Mouse (Mus musculus) intestine, embryonic 16.5 days (tissue): ENCODE results near the gene P4ha2. TPM values are rescaled to one million over a fixed set of nuclear protein-coding genes. Genes with fewer than 3 reads are reported as not detected.

Experiments used
- ATAC-seq: fragments of 200-750 bp; cut with Nextera tagmentation; 2 replicates; pipeline ENCODE4 v1.8.0; 2017; ENCODE audit warnings: moderate TSS enrichment, moderate library complexity
- H3K27ac ChIP-seq: fragments of 300-500 bp; sonication (generic); 2 replicates; pipeline ENCODE4 v1.5.1; 2014; ENCODE audit warnings: mild to moderate bottlenecking, low read length
- H3K27me3 ChIP-seq: fragments of 300-500 bp; sonication (generic); replicated peaks from 2 replicates; pipeline ENCODE4 v1.6.1; 2014; ENCODE audit warnings: low read length, control low read depth, mixed read lengths; ENCODE audit not compliant: control insufficient read depth, insufficient read depth
- H3K36me3 ChIP-seq: fragments of 300-500 bp; sonication (generic); 2 replicates; pipeline ENCODE4 v1.6.1; 2014; ENCODE audit warnings: low read length, control low read depth; ENCODE audit not compliant: control insufficient read depth, insufficient read depth
- H3K4me1 ChIP-seq: fragments of 300-500 bp; sonication (generic); 2 replicates; pipeline ENCODE4 v1.6.1; 2014; ENCODE audit warnings: low read length, control low read depth, mixed read lengths; ENCODE audit not compliant: control insufficient read depth, insufficient read depth
- H3K4me2 ChIP-seq: fragments of 300-500 bp; sonication (generic); 2 replicates; pipeline ENCODE4 v1.6.1; 2014; ENCODE audit warnings: low read depth, low read length, control low read depth
- H3K4me3 ChIP-seq: fragments of 300-500 bp; sonication (generic); 2 replicates; pipeline ENCODE4 v1.5.1; 2014; ENCODE audit warnings: mild to moderate bottlenecking, low read length
- H3K9ac ChIP-seq: fragments of 300-500 bp; sonication (generic); 2 replicates; pipeline ENCODE4 v1.6.1; 2014; ENCODE audit warnings: low read depth, low read length
- H3K9me3 ChIP-seq: fragments of 300-500 bp; sonication (generic); 2 replicates; pipeline ENCODE4 v1.6.1; 2016; ENCODE audit warnings: low read length, control low read depth; ENCODE audit not compliant: control insufficient read depth
- WGBS: fragments of 180-500 bp; shearing (Covaris S2); extraction: QIAGEN DNeasy Blood & Tissue Kit; methylation state at CpG from one replicate; pipeline ENCODE4 v1.1.7; 2014; 5-methylcytosine and 5-hydroxymethylcytosine counted together
- polyA plus RNA-seq: library from polyadenylated mRNA; unstranded; fragments of >200 nt; fragmentation: Nextera tagmentation; extraction: Ambion mirVana; gene quantifications from 2 replicates; pipeline ENCODE4 v1.2.1, GENCODE M21; 2015

Gene P4ha2
- polyA plus RNA-seq, 1 experiment from 2014 or later: 46.2 TPM

GRCm38 (mm10) chr11:54100692-54101591, 1.0 kb downstream of the P4ha2 start:
- H3K27ac ChIP-seq: peak overlapping the region; percentile 49
- WGBS: under 1% methylated on average over 79 of the region's 83 CpGs
- H3K9ac ChIP-seq: peak overlapping the region; percentile 78
- peak; percentile 93 for ATAC-seq
- peaks cover 13% of the 10 kb centered on the region for H3K4me1 ChIP-seq
- no peaks in the 10 kb centered on the region for H3K27me3 ChIP-seq
- H3K9me3 ChIP-seq: no peaks in the 10 kb centered on the region
- peak overlapping the region; percentile 76 for H3K4me3 ChIP-seq
- peak overlapping the region; percentile 97 for H3K4me2 ChIP-seq
- no peaks in the 10 kb centered on the region for H3K36me3 ChIP-seq

- Histone ChIP-seq H3K4me1 (peaks cover 13% of the 10 kb centered on the region), H3K27ac (no peak overlapping the region), H3K9me3 (no peaks in the 10 kb centered on the region), H3K36me3 (no peaks in the 10 kb centered on the region), H3K4me2 (peak overlapping the region; percentile 97), H3K27me3 (no peaks in the 10 kb centered on the region), H3K9ac (peak overlapping the region; percentile 78), H3K4me3 (peak overlapping the region; percentile 76)
- 68% methylated on average over 9 of the region's 9 CpGs for WGBS
- ATAC-seq: 0 out of 2 replicates have a peak, but pooled peaks have one; percentile 4
These were observed 1.8 kb downstream of the P4ha2 start for GRCm38 (mm10) chr11:54101701-54102100.

- 60% methylated on average over 10 of the region's 10 CpGs for WGBS
- Histone ChIP-seq H3K9ac (no peak overlapping the region; the same call in 1 of the 2 replicates), H3K4me1 (peaks cover 13% of the 10 kb centered on the region), H3K27me3 (no peaks in the 10 kb centered on the region), H3K27ac (no peak overlapping the region), H3K4me3 (no peak overlapping the region), H3K36me3 (no peaks in the 10 kb centered on the region), H3K9me3 (no peaks in the 10 kb centered on the region), H3K4me2 (no peak overlapping the region)
- no peak for ATAC-seq
These were observed 3.0 kb downstream of the P4ha2 start for GRCm38 (mm10) chr11:54102706-54103449.

GRCm38 (mm10) chr11:54105011-54105410, 5.1 kb downstream of the P4ha2 start:
- ATAC-seq: no peak
- Histone ChIP-seq H3K4me3 (no peak overlapping the region), H3K4me1 (peaks cover 13% of the 10 kb centered on the region), H3K9ac (no peak overlapping the region), H3K4me2 (no peak overlapping the region), H3K27ac (no peak overlapping the region), H3K36me3 (no peaks in the 10 kb centered on the region), H3K9me3 (no peaks in the 10 kb centered on the region), H3K27me3 (no peaks in the 10 kb centered on the region)
- WGBS: 86% methylated on average over 6 of the region's 6 CpGs

- ATAC-seq: no peak
- 88% methylated on average over 3 of the region's 3 CpGs for WGBS
- H3K4me3 ChIP-seq: no peak overlapping the region
- no peak overlapping the region for H3K27ac ChIP-seq
- peaks cover 7% of the 10 kb centered on the region for H3K4me1 ChIP-seq
- H3K4me2 ChIP-seq: no peak overlapping the region
- H3K27me3 ChIP-seq: no peaks in the 10 kb centered on the region
- no peaks in the 10 kb centered on the region for H3K36me3 ChIP-seq
- H3K9ac ChIP-seq: no peak overlapping the region
- no peaks in the 10 kb centered on the region for H3K9me3 ChIP-seq
These were observed 6.8 kb downstream of the P4ha2 start for GRCm38 (mm10) chr11:54106676-54107075.

GRCm38 (mm10) chr11:54107239-54107638, 7.3 kb downstream of the P4ha2 start:
- Histone ChIP-seq H3K27me3 (no peaks in the 10 kb centered on the region), H3K9ac (no peak overlapping the region), H3K27ac (no peak overlapping the region), H3K36me3 (no peaks in the 10 kb centered on the region), H3K4me1 (peaks cover 7% of the 10 kb centered on the region), H3K4me3 (no peak overlapping the region), H3K9me3 (no peaks in the 10 kb centered on the region), H3K4me2 (no peak overlapping the region)
- ATAC-seq: no peak
- WGBS: 69% methylated on average over 7 of the region's 7 CpGs

- Histone ChIP-seq H3K36me3 (no peaks in the 10 kb centered on the region), H3K4me1 (peaks cover 9% of the 10 kb centered on the region), H3K9me3 (no peaks in the 10 kb centered on the region), H3K4me3 (no peak overlapping the region), H3K27ac (no peak overlapping the region), H3K4me2 (no peak overlapping the region), H3K9ac (no peak overlapping the region), H3K27me3 (no peaks in the 10 kb centered on the region)
- 71% methylated on average over 3 of the region's 3 CpGs for WGBS
- no peak for ATAC-seq
These were observed 8.2 kb downstream of the P4ha2 start for GRCm38 (mm10) chr11:54108131-54108530.

GRCm38 (mm10) chr11:54108894-54109293, 9.0 kb downstream of the P4ha2 start:
- H3K27ac ChIP-seq: no peak overlapping the region

GRCm38 (mm10) chr11:54111291-54111690, 11.4 kb downstream of the P4ha2 start:
- Histone ChIP-seq H3K4me3 (no peak overlapping the region), H3K27ac (no peak overlapping the region), H3K4me2 (no peak overlapping the region), H3K4me1 (peaks cover 15% of the 10 kb centered on the region), H3K9ac (no peak overlapping the region), H3K27me3 (no peaks in the 10 kb centered on the region), H3K36me3 (no peaks in the 10 kb centered on the region), H3K9me3 (no peaks in the 10 kb centered on the region)
- no peak for ATAC-seq
- WGBS: 83% methylated on average over 7 of the region's 7 CpGs

More at GRCm38 (mm10) chr11:54108894-54109293, 9.0 kb downstream of the P4ha2 start:
- 77% methylated on average over 5 of the region's 5 CpGs for WGBS
- no peaks in the 10 kb centered on the region for H3K36me3 ChIP-seq
- no peak overlapping the region for H3K4me2 ChIP-seq
- ATAC-seq: no peak
- no peaks in the 10 kb centered on the region for H3K27me3 ChIP-seq
- H3K9ac ChIP-seq: no peak overlapping the region
- no peaks in the 10 kb centered on the region for H3K9me3 ChIP-seq
- H3K4me3 ChIP-seq: no peak overlapping the region
- peaks cover 15% of the 10 kb centered on the region for H3K4me1 ChIP-seq
